Mouse (Mus musculus): Measurements from ENCODE around the gene Smr3a.

Gene Smr3a

GRCm38 (mm10) chr5:88002249-88002648, at the start of gene Smr3a:
Gene Smr3a, plus strand, starts transcription at chr5:88002549.
- no peak for DNase-seq (ENCODE audit: low read depth)

- no peak for DNase-seq (ENCODE audit: low read depth)
Measured at GRCm38 (mm10) chr5:87969201-87969600, 33.1 kb upstream of the Smr3a start, which contains the start of the genes 2310003L06Rik and Gm28434. Gene 2310003L06Rik, plus strand, starts transcription at chr5:87969459. Gene Gm28434, plus strand, starts transcription at chr5:87969517.

GRCm38 (mm10) chr5:87979139-87979538, 23.2 kb upstream of the Smr3a start, which contains the start of gene Cabs1:
Gene Cabs1, plus strand, starts transcription at chr5:87979439.
- no peak for DNase-seq (ENCODE audit: low read depth)

- DNase-seq (ENCODE audit: low read depth), result peak; percentile 1
Measured at GRCm38 (mm10) chr5:87982468-87983214, 19.7 kb upstream of the Smr3a start.

- no peak for DNase-seq (ENCODE audit: low read depth)
Measured at GRCm38 (mm10) chr5:88005241-88005640, 2.9 kb downstream of the Smr3a start.

Data from 416B (cell line).